Mouse (Mus musculus): ENCODE data around the gene Fam219b.

GRCm38 (mm10) chr9:57521056-57521911, 16.0 kb upstream of the Fam219b start, which contains the start of gene Cox5a:
- no peak for TF ChIP-seq GATA1 (IDR thresholded peaks at IDR 0.05; ENCODE audit: low read length)
- no peak for TF ChIP-seq TAL1 (IDR thresholded peaks at IDR 0.05; ENCODE audit: low read length)
